Mouse (Mus musculus) stomach, postnatal 0 days (tissue): ENCODE data around the gene Boc. TPM values are rescaled to one million over a fixed set of nuclear protein-coding genes. Genes with fewer than 3 reads are reported as not detected.

ENCODE experiments used
- ATAC-seq: fragments of 200-750 bp; cut with Nextera tagmentation; 2 replicates; pipeline ENCODE4 v1.8.0; 2017; ENCODE audit not compliant: low FRiP score, low TSS enrichment
- DNase-seq: peaks from one replicate; pipeline ENCODE4 v3.0.0-alpha.2; 2016; ENCODE audit warnings: low spot score
- H3K27ac ChIP-seq: fragments of 300-500 bp; sonication (generic); replicated peaks from 2 replicates; pipeline ENCODE4 v1.5.1; 2014; ENCODE audit warnings: mild to moderate bottlenecking, control low read depth
- H3K27me3 ChIP-seq: fragments of 300-500 bp; sonication (generic); 2 replicates; pipeline ENCODE4 v1.6.1; 2014; ENCODE audit warnings: low read length; ENCODE audit not compliant: control insufficient read depth, insufficient read depth
- H3K36me3 ChIP-seq: fragments of 300-500 bp; sonication (generic); 2 replicates; pipeline ENCODE4 v1.6.1; 2014; ENCODE audit warnings: low read length, mixed read lengths; ENCODE audit not compliant: control insufficient read depth, insufficient read depth
- H3K4me1 ChIP-seq: fragments of 300-500 bp; sonication (generic); replicated peaks from 2 replicates; pipeline ENCODE4 v1.6.1; 2014; ENCODE audit warnings: antibody characterized with exemption; ENCODE audit not compliant: control insufficient read depth, insufficient read depth
- H3K4me2 ChIP-seq: fragments of 300-500 bp; sonication (generic); replicated peaks from 2 replicates; pipeline ENCODE4 v1.6.1; 2014; ENCODE audit warnings: low read depth, mild to moderate bottlenecking, control low read depth, moderate library complexity
- H3K4me3 ChIP-seq: fragments of 300-500 bp; sonication (generic); 2 replicates; pipeline ENCODE4 v1.5.1; 2014; ENCODE audit warnings: low read depth, low read length, control low read depth
- H3K9ac ChIP-seq: fragments of 300-500 bp; sonication (generic); 2 replicates; pipeline ENCODE4 v1.6.1; 2014; ENCODE audit warnings: mild to moderate bottlenecking, low read length, control low read depth, mixed read lengths
- H3K9me3 ChIP-seq: fragments of 300-500 bp; sonication (generic); 2 replicates; pipeline ENCODE4 v1.6.1; 2016; ENCODE audit warnings: low read length; ENCODE audit not compliant: control insufficient read depth
- CTCF ChIP-seq: IDR thresholded peaks from 2 replicates; pipeline ENCODE4 v1.5.1; 2016; ENCODE audit warnings: antibody characterized with exemption, low read depth, mild to moderate bottlenecking, moderate library complexity
- EP300 ChIP-seq: optimal IDR thresholded peaks from 2 replicates; pipeline ENCODE3; 2016; ENCODE audit warnings: antibody characterized with exemption
- WGBS: fragments of 180-500 bp; shearing (Covaris S2); extraction: QIAGEN DNeasy Blood & Tissue Kit; methylation state at CpG from one replicate; pipeline ENCODE4 v1.1.7; 2014; 5-methylcytosine and 5-hydroxymethylcytosine counted together
- polyA plus RNA-seq: library from polyadenylated mRNA; unstranded; fragments of >200 nt; fragmentation: Nextera tagmentation; extraction: Ambion mirVana; gene quantifications from 2 replicates; pipeline ENCODE4 v1.2.1, GENCODE M21; 2015

The Boc gene
- polyA plus RNA-seq, result 5.9 and 6.1 TPM in 2 replicates

- no peaks in the 10 kb centered on the region for H3K9me3 ChIP-seq
- H3K27me3 ChIP-seq, result no peaks in the 10 kb centered on the region
- under 1% methylated on average over 41 of the region's 46 CpGs for WGBS
- peak within 1 kb of the TSS; percentile 91 for H3K27ac ChIP-seq
- TF ChIP-seq EP300, result no peak
- no peak for TF ChIP-seq CTCF
- no peaks in the 10 kb centered on the region for H3K36me3 ChIP-seq
- ATAC-seq, result peak; percentile 74
- peak; percentile 69 for DNase-seq
- H3K4me3 ChIP-seq, result peak within 1 kb of the TSS; percentile 64
- H3K9ac ChIP-seq, result peak within 1 kb of the TSS; percentile 90
- no peaks in the 10 kb centered on the region for H3K4me1 ChIP-seq
- peak within 1 kb of the TSS; percentile 86 for H3K4me2 ChIP-seq
Observed at GRCm38 (mm10) chr16:44558471-44559329, at the start of gene Boc. Gene Boc (minus strand): TSS chr16:44558897.

DNA sequence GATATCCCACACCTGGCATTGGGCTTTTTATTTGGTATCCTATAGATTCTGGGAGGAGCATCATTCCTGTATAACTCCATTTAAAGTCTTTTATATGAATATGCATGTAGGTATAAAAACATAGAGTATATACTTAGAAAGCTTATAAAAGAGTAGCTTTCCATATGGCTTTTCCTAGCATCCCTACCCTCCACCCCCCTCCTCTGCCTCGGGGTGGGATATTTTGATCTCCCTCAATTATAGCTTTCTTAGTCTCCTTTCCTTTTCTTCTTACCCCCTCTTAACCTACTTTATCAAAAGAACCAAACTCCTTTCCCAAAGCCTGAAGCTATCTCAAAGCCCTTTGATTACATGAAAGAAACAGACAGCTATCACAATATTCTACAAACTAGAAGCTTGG lies 47.9 kb upstream of the Boc start:
- DNase-seq (no peak), ATAC-seq (no peak)
- H3K9ac ChIP-seq, result no peak overlapping the region
- H3K36me3 ChIP-seq, result no peaks in the 10 kb centered on the region
- no peaks in the 10 kb centered on the region for H3K27me3 ChIP-seq
- TF ChIP-seq CTCF, result no peak
- no peak for TF ChIP-seq EP300
- H3K4me1 ChIP-seq, result no peaks in the 10 kb centered on the region; the same call in 1 of the 2 replicates
- no peak overlapping the region for H3K4me2 ChIP-seq
- no peak overlapping the region for H3K27ac ChIP-seq
- H3K4me3 ChIP-seq, result no peak overlapping the region
- WGBS, result 82% methylated on average over 1 of the region's 1 CpGs
- H3K9me3 ChIP-seq, result no peaks in the 10 kb centered on the region

- 44% methylated on average over 9 of the region's 9 CpGs for WGBS
- Histone ChIP-seq H3K9me3 (no peaks in the 10 kb centered on the region), H3K27me3 (no peaks in the 10 kb centered on the region), H3K36me3 (no peaks in the 10 kb centered on the region), H3K4me3 (no peak overlapping the region), H3K4me1 (no peaks in the 10 kb centered on the region; the same call in 1 of the 2 replicates), H3K4me2 (no peak overlapping the region), H3K27ac (no peak overlapping the region), H3K9ac (no peak overlapping the region)
- DNase-seq (no peak), ATAC-seq (no peak)
- TF ChIP-seq CTCF (no peak), EP300 (no peak)
Observed at GRCm38 (mm10) chr16:44604021-44604616, 45.4 kb upstream of the Boc start.

DNA sequence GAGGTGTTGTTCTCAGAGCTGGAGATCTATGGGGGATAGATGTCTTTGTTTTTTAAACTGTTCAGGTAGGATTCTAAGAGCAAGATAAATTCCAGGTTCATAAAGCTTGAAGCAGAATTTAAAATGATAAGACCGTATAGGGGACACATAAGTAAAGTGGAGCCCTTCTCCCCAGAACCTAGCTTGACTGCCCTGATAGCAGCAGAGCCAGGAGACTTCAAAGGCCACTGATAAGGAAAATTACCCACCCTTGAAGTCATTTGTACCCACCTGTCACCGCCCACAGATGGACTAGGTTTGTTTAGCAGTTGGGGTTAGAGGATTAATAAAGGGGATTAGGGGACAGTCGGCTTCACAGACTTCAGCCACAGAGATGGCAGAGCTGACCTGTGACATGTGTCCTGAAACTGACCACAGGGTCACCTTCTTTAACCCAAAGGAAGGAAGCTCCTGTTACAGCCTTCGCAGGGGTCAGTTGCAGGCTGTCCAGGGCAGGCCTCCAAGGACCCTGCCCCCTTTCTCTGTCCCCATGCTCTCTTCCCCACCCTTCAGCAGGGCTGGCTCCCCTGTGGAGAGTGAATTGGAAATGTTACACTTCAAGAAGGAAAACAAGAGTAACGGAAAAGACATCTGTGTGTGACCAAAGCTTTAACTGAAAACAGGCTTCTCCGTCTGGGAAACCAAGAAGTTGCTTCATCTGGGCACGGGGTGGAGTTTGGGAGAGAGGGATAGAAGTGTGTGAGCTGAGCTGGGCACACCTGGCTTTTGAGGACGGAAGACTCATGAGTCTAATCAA lies 43.5 kb upstream of the Boc start:
- H3K36me3 ChIP-seq, result no peaks in the 10 kb centered on the region
- H3K9me3 ChIP-seq, result no peaks in the 10 kb centered on the region
- TF ChIP-seq EP300 (no peak), CTCF (no peak)
- no peaks in the 10 kb centered on the region for H3K27me3 ChIP-seq
- H3K4me2 ChIP-seq, result no peak overlapping the region
- H3K9ac ChIP-seq, result no peak overlapping the region
- ATAC-seq (no peak), DNase-seq (no peak)
- H3K27ac ChIP-seq, result no peak overlapping the region
- no peak overlapping the region for H3K4me3 ChIP-seq
- no peaks in the 10 kb centered on the region; the same call in 1 of the 2 replicates for H3K4me1 ChIP-seq
- WGBS, result 38% methylated on average over 8 of the region's 8 CpGs

GRCm38 (mm10) chr16:44601182-44601581 lies 42.5 kb upstream of the Boc start:
- no peak overlapping the region for H3K9ac ChIP-seq
- no peaks in the 10 kb centered on the region for H3K36me3 ChIP-seq
- no peaks in the 10 kb centered on the region for H3K9me3 ChIP-seq
- H3K4me2 ChIP-seq, result no peak overlapping the region
- TF ChIP-seq EP300 (no peak), CTCF (no peak)
- DNase-seq (no peak), ATAC-seq (no peak)
- H3K27ac ChIP-seq, result no peak overlapping the region
- no peaks in the 10 kb centered on the region for H3K27me3 ChIP-seq
- H3K4me3 ChIP-seq, result no peak overlapping the region
- WGBS, result 68% methylated on average over 2 of the region's 2 CpGs
- no peaks in the 10 kb centered on the region; the same call in 1 of the 2 replicates for H3K4me1 ChIP-seq
